Mouse (Mus musculus): ENCODE results near the gene Pqbp1. TPM values are rescaled to one million over a fixed set of nuclear protein-coding genes. Genes with fewer than 3 reads are reported as not detected.
A peak's percentile ranks its signal among the peaks of the same experiment; 100 is the strongest.

The Pqbp1 gene
- total RNA-seq, 2 experiments from 2014 or later, result 46.8 to 188 TPM

DNA sequence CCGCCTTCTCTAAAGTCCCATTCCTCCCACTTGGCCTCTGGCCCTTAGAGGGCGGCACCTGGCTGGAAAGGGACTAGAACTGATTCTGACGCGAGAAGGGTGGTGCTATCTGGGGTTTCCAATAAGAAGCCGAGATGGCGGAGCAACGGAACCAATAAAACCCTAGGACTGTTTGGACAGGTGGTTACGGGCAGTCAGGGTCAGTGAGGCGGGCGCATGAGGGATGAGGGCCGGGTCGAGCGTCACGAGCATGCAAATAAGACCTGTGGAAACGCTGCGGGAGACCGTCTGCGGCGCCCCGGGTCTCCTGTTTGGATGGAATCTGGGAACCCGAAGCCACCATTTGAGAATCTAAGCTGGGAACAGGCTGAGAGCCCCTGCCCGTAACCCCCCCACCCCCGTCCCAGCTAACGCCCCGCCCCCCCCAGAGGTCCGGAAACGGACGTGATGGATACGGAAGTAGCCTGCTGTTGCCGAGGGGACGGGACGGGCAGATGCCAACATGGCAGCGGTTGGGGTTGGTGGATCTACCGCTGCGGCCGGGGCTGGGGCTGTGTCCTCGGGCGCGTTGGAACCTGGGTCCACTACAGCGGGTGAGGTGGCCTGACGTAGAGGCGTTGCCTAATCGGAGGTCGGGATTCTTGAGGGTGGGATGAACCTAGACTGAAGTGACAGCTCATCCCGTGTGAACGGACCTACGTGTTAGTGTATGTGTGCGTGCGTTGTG is 15.1 kb downstream of the Pqbp1 start, which contains the start of gene Slc35a2:
Gene Slc35a2 (plus strand): TSS at position 188 of the 727 bp plus-strand sequence.
- peak; percentile 91 for ATAC-seq (replicated peaks; ENCODE audit: low FRiP score, low TSS enrichment, poor library complexity, severe bottlenecking)

GRCm38 (mm10) chrX:7879819-7880218 is 19.2 kb downstream of the Pqbp1 start:
- peak; percentile 41 for ATAC-seq (replicated peaks; ENCODE audit: low FRiP score, low TSS enrichment, poor library complexity, severe bottlenecking)

GRCm38 (mm10) chrX:7878495-7878894 is 20.6 kb downstream of the Pqbp1 start:
- no peak for ATAC-seq (replicated peaks; ENCODE audit: low FRiP score, low TSS enrichment, poor library complexity, severe bottlenecking)

- peak; percentile 94 for ATAC-seq (replicated peaks; ENCODE audit: low FRiP score, low TSS enrichment, poor library complexity, severe bottlenecking)
These were observed 21.1 kb downstream of the Pqbp1 start, which contains the start of gene Pim2 for GRCm38 (mm10) chrX:7878007-7878419. Pim2 (plus strand) TSS chrX:7878262.

- ATAC-seq (replicated peaks; ENCODE audit: low FRiP score, low TSS enrichment, poor library complexity, severe bottlenecking), result no peak
These were observed 29.2 kb downstream of the Pqbp1 start for GRCm38 (mm10) chrX:7869826-7870225.

DNA sequence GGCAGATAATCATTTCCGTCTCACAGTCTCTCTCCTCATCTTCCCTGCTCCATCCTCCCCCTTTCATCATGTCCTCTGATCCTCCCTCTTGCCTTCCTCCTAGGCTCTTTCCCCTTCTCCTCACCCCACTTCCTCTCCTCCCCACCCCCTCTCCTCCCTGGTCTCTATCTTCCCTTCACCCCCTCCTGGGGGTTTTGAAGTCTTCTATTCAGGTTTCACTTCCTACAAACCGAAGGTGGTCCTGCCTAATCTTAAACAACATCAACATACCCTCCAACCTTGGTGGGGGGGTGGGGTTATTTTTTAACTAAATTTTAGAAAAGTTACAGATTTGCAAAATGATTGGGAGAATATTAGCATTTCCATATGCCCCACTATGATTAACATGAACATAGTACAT is 30.6 kb downstream of the Pqbp1 start:
- ATAC-seq (replicated peaks; ENCODE audit: low FRiP score, low TSS enrichment, poor library complexity, severe bottlenecking), result no peak

GRCm38 (mm10) chrX:7867141-7867540 is 31.9 kb downstream of the Pqbp1 start:
- ATAC-seq (replicated peaks; ENCODE audit: low FRiP score, low TSS enrichment, poor library complexity, severe bottlenecking), result no peak

DNA sequence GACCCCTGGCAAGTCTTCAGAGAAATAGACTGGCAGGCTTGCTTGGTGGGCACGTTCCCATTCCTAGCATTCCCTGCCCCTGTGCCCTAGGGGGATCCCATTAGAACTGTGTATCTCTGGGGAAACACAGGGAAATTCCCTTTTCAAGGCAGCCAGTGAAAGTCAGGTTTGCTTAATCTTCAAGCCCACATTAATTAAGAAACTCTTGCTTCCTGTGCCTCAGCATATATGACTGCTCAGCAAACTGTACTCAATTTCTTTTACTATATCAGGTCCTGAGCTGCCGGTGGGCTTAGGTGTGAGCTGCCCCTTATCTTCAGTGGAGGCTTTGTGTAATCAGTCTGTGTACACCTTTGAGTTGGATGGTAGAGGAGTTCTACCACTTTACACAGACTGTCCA is 33.3 kb downstream of the Pqbp1 start:
- no peak for ATAC-seq (replicated peaks; ENCODE audit: low FRiP score, low TSS enrichment, poor library complexity, severe bottlenecking)

GRCm38 (mm10) chrX:7865343-7865742 is 33.7 kb downstream of the Pqbp1 start:
- no peak for ATAC-seq (replicated peaks; ENCODE audit: low FRiP score, low TSS enrichment, poor library complexity, severe bottlenecking)

- no peak for ATAC-seq (replicated peaks; ENCODE audit: low FRiP score, low TSS enrichment, poor library complexity, severe bottlenecking)
These were observed 34.5 kb downstream of the Pqbp1 start for GRCm38 (mm10) chrX:7864551-7864950.

- no peak for ATAC-seq (replicated peaks; ENCODE audit: low FRiP score, low TSS enrichment, poor library complexity, severe bottlenecking)
These were observed 35.9 kb downstream of the Pqbp1 start for GRCm38 (mm10) chrX:7863181-7863580.

- ATAC-seq (replicated peaks; ENCODE audit: low FRiP score, low TSS enrichment, poor library complexity, severe bottlenecking), result no peak
These were observed 39.8 kb downstream of the Pqbp1 start for GRCm38 (mm10) chrX:7859191-7859753.

GRCm38 (mm10) chrX:7854578-7854977 is 44.5 kb downstream of the Pqbp1 start:
- ATAC-seq (replicated peaks; ENCODE audit: low FRiP score, low TSS enrichment, poor library complexity, severe bottlenecking), result peak; percentile 75; the same call in 1 of the 2 replicates

DNA sequence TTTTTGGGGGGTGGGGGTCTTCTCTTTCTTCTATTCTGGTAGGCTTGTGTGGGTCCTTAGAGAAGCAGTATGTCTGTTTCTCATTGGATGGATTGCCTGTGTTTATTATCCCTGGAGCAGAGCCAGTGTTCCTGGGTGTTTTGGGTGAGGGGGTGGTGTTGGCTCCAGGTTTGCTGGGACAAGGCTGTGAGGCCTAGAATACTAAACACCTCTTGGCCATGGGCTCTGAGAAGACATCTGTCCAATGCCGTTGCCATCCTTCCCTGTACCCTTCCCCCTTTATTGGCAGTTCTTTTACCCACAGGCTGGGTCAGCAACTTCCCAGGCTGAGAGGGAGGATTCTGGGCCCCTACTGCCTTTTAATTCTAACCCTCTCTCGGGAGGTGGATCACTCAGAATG is 51.2 kb downstream of the Pqbp1 start:
- ATAC-seq (replicated peaks; ENCODE audit: low FRiP score, low TSS enrichment, poor library complexity, severe bottlenecking), result no peak

Other genes starting within 250 kb of the Pqbp1 start
- 4.7 and 7.8 TPM in 2 replicates for gene Prickle3, start 242.0 kb downstream of the Pqbp1 start, total RNA-seq (2014; fragmentation: Nextera tagmentation)
- gene Prickle3, start 242.0 kb downstream of the Pqbp1 start, total RNA-seq (2017), result 0.99 and 1.7 TPM in 2 replicates
- gene Plp2, start 227.9 kb downstream of the Pqbp1 start, total RNA-seq (2014; fragmentation: Nextera tagmentation), result 82.2 and 98.3 TPM in 2 replicates
- gene Plp2, start 227.9 kb downstream of the Pqbp1 start, total RNA-seq (2017), result 26.5 and 29.9 TPM in 2 replicates
- gene Magix, start 218.0 kb downstream of the Pqbp1 start, total RNA-seq (2014; fragmentation: Nextera tagmentation), result 0.17 TPM in 1 of 2 replicates, not detected in the other
- gene Magix, start 218.0 kb downstream of the Pqbp1 start, total RNA-seq (2017), result not detected in 2 replicates
- gene Gpkow, start 202.1 kb downstream of the Pqbp1 start, total RNA-seq (2014; fragmentation: Nextera tagmentation), result 28.3 and 53.3 TPM in 2 replicates
- gene Gpkow, start 202.1 kb downstream of the Pqbp1 start, total RNA-seq (2017), result 20.6 and 31.1 TPM in 2 replicates
- gene Wdr45, start 184.9 kb downstream of the Pqbp1 start, total RNA-seq (2014; fragmentation: Nextera tagmentation), result 20.5 and 36.9 TPM in 2 replicates
- gene Wdr45, start 184.9 kb downstream of the Pqbp1 start, total RNA-seq (2017), result 20.2 and 23.8 TPM in 2 replicates
- gene Gm45208, start 177.0 kb downstream of the Pqbp1 start, total RNA-seq (2014; fragmentation: Nextera tagmentation), result not detected in 2 replicates
- gene Gm45208, start 177.0 kb downstream of the Pqbp1 start, total RNA-seq (2017), result not detected in 2 replicates
- gene Praf2, start 170.8 kb downstream of the Pqbp1 start, total RNA-seq (2014; fragmentation: Nextera tagmentation), result 4.9 and 8.1 TPM in 2 replicates
- gene Praf2, start 170.8 kb downstream of the Pqbp1 start, total RNA-seq (2017), result 1.4 and 6.6 TPM in 2 replicates
- 0.74 and 2.3 TPM in 2 replicates for gene Ccdc120, start 148.4 kb downstream of the Pqbp1 start, total RNA-seq (2014; fragmentation: Nextera tagmentation)
- gene Ccdc120, start 148.4 kb downstream of the Pqbp1 start, total RNA-seq (2017), result 1.4 and 2.2 TPM in 2 replicates
- 33.5 and 36.5 TPM in 2 replicates for gene Tfe3, start 136.7 kb downstream of the Pqbp1 start, total RNA-seq (2014; fragmentation: Nextera tagmentation)
- 10.4 and 15.0 TPM in 2 replicates for gene Tfe3, start 136.7 kb downstream of the Pqbp1 start, total RNA-seq (2017)
- 64.4 and 98.4 TPM in 2 replicates for gene Gripap1, start 109.5 kb downstream of the Pqbp1 start, total RNA-seq (2014; fragmentation: Nextera tagmentation)
- gene Gripap1, start 109.5 kb downstream of the Pqbp1 start, total RNA-seq (2017), result 78.9 and 102 TPM in 2 replicates
- 0.55 and 2.2 TPM in 2 replicates for gene Kcnd1, start 77.0 kb downstream of the Pqbp1 start, total RNA-seq (2014; fragmentation: Nextera tagmentation)
- gene Kcnd1, start 77.0 kb downstream of the Pqbp1 start, total RNA-seq (2017), result 1.9 and 2.2 TPM in 2 replicates
- gene Otud5, start 57.9 kb downstream of the Pqbp1 start, total RNA-seq (2014; fragmentation: Nextera tagmentation), result 59.5 and 83.5 TPM in 2 replicates
- 50.0 and 64.6 TPM in 2 replicates for gene Otud5, start 57.9 kb downstream of the Pqbp1 start, total RNA-seq (2017)
- gene Pim2, start 21.0 kb downstream of the Pqbp1 start, total RNA-seq (2014; fragmentation: Nextera tagmentation), result 11.4 and 16.2 TPM in 2 replicates
- 2.1 and 2.2 TPM in 2 replicates for gene Pim2, start 21.0 kb downstream of the Pqbp1 start, total RNA-seq (2017)
- gene Slc35a2, start 15.2 kb downstream of the Pqbp1 start, total RNA-seq (2014; fragmentation: Nextera tagmentation), result 13.2 and 19.3 TPM in 2 replicates
- 9.8 and 16.1 TPM in 2 replicates for gene Slc35a2, start 15.2 kb downstream of the Pqbp1 start, total RNA-seq (2017)
- gene Timm17b, start 88 bp upstream of the Pqbp1 start, total RNA-seq (2014; fragmentation: Nextera tagmentation), result 71.7 and 112 TPM in 2 replicates
- 61.4 and 61.5 TPM in 2 replicates for gene Timm17b, start 88 bp upstream of the Pqbp1 start, total RNA-seq (2017)
- not detected in 2 replicates for gene Gm10491, start 8.6 kb upstream of the Pqbp1 start, total RNA-seq (2014; fragmentation: Nextera tagmentation)
- gene Gm10491, start 8.6 kb upstream of the Pqbp1 start, total RNA-seq (2017), result not detected in 2 replicates
- gene Gm10490, start 10.3 kb upstream of the Pqbp1 start, total RNA-seq (2014; fragmentation: Nextera tagmentation), result not detected in 2 replicates
- not detected in 2 replicates for gene Gm10490, start 10.3 kb upstream of the Pqbp1 start, total RNA-seq (2017)
- not detected in 2 replicates for gene Pcsk1n, start 20.6 kb upstream of the Pqbp1 start, total RNA-seq (2014; fragmentation: Nextera tagmentation)
- not detected in 2 replicates for gene Pcsk1n, start 20.6 kb upstream of the Pqbp1 start, total RNA-seq (2017)
- not detected in 2 replicates for gene Eras, start 29.3 kb upstream of the Pqbp1 start, total RNA-seq (2014; fragmentation: Nextera tagmentation)
- gene Eras, start 29.3 kb upstream of the Pqbp1 start, total RNA-seq (2017), result not detected in 2 replicates
- 9.8 and 9.9 TPM in 2 replicates for gene Hdac6, start 48.6 kb upstream of the Pqbp1 start, total RNA-seq (2014; fragmentation: Nextera tagmentation)
- 9.1 and 11.8 TPM in 2 replicates for gene Hdac6, start 48.6 kb upstream of the Pqbp1 start, total RNA-seq (2017)
- 187 and 213 TPM in 2 replicates for gene Gata1, start 78.8 kb upstream of the Pqbp1 start, total RNA-seq (2014; fragmentation: Nextera tagmentation)
- 134 and 145 TPM in 2 replicates for gene Gata1, start 78.8 kb upstream of the Pqbp1 start, total RNA-seq (2017)
- gene Glod5, start 119.2 kb upstream of the Pqbp1 start, total RNA-seq (2014; fragmentation: Nextera tagmentation), result not detected in 2 replicates
- gene Glod5, start 119.2 kb upstream of the Pqbp1 start, total RNA-seq (2017), result not detected in 2 replicates
- gene Suv39h1, start 175.5 kb upstream of the Pqbp1 start, total RNA-seq (2014; fragmentation: Nextera tagmentation), result 79.0 and 89.2 TPM in 2 replicates
- gene Suv39h1, start 175.5 kb upstream of the Pqbp1 start, total RNA-seq (2017), result 68.2 and 84.3 TPM in 2 replicates
- gene Was, start 191.2 kb upstream of the Pqbp1 start, total RNA-seq (2014; fragmentation: Nextera tagmentation), result 39.5 and 46.0 TPM in 2 replicates
- gene Was, start 191.2 kb upstream of the Pqbp1 start, total RNA-seq (2017), result 56.1 and 61.3 TPM in 2 replicates
- 23.0 TPM in 2 replicates for gene Wdr13, start 233.6 kb upstream of the Pqbp1 start, total RNA-seq (2014; fragmentation: Nextera tagmentation)
- 14.9 and 26.6 TPM in 2 replicates for gene Wdr13, start 233.6 kb upstream of the Pqbp1 start, total RNA-seq (2017)
- gene Rbm3, start 246.6 kb upstream of the Pqbp1 start, total RNA-seq (2014; fragmentation: Nextera tagmentation), result 798 and 978 TPM in 2 replicates
- gene Rbm3, start 246.6 kb upstream of the Pqbp1 start, total RNA-seq (2017), result 1,469 and 1,492 TPM in 2 replicates

All from megakaryocyte-erythroid progenitor cell, adult 5-6 weeks (primary cell).